Mouse (Mus musculus) midbrain, embryonic 15.5 days (tissue): ENCODE measurements around the gene Paics. TPM values are rescaled to one million over a fixed set of nuclear protein-coding genes. Genes with fewer than 3 reads are reported as not detected.
"Not testable (repeated sequence)": the region's sequence is repeated elsewhere in the genome, so short reads cannot be mapped to it uniquely, and the experiment has no call there.

Experiments used
- ATAC-seq: fragments of 200-750 bp; cut with Nextera tagmentation; replicated peaks from 2 replicates; pipeline ENCODE4 v1.8.0; 2017; ENCODE audit warnings: moderate TSS enrichment
- H3K27ac ChIP-seq: fragments of 300-500 bp; sonication (generic); 2 replicates; pipeline ENCODE4 v1.5.1; 2015; ENCODE audit warnings: mild to moderate bottlenecking, inconsistent platforms
- H3K27me3 ChIP-seq: fragments of 300-500 bp; sonication (generic); replicated peaks from 2 replicates; pipeline ENCODE4 v1.6.1; 2015; ENCODE audit warnings: inconsistent platforms
- H3K36me3 ChIP-seq: fragments of 300-500 bp; sonication (generic); replicated peaks from 2 replicates; pipeline ENCODE4 v1.6.1; 2015; ENCODE audit warnings: inconsistent platforms
- H3K4me1 ChIP-seq: fragments of 300-500 bp; sonication (generic); 2 replicates; pipeline ENCODE4 v1.6.1; 2015; ENCODE audit warnings: inconsistent platforms
- H3K4me2 ChIP-seq: fragments of 300-500 bp; sonication (generic); 2 replicates; pipeline ENCODE4 v1.6.1; 2015; ENCODE audit warnings: inconsistent platforms, mild to moderate bottlenecking, moderate library complexity
- H3K4me3 ChIP-seq: fragments of 300-500 bp; sonication (generic); 2 replicates; pipeline ENCODE4 v1.5.1; 2015; ENCODE audit warnings: mild to moderate bottlenecking, inconsistent platforms
- H3K9ac ChIP-seq: fragments of 300-500 bp; sonication (generic); 2 replicates; pipeline ENCODE4 v1.6.1; 2015; ENCODE audit warnings: mild to moderate bottlenecking, inconsistent platforms
- H3K9me3 ChIP-seq: fragments of 300-500 bp; sonication (generic); 2 replicates; pipeline ENCODE4 v1.6.1; 2016; ENCODE audit warnings: inconsistent platforms
- WGBS: fragments of 180-500 bp; shearing (Covaris S2); methylation state at CpG from one replicate; pipeline ENCODE4 v1.1.7; 2015; ENCODE audit warnings: mixed read lengths; 5-methylcytosine and 5-hydroxymethylcytosine counted together
- polyA plus RNA-seq: library from polyadenylated mRNA; unstranded; fragments of >200 nt; fragmentation: Nextera tagmentation; extraction: Ambion mirVana; gene quantifications from 2 replicates; pipeline ENCODE4 v1.2.1, GENCODE M21; 2015

The Paics gene
- 154 and 167 TPM in 2 replicates for polyA plus RNA-seq

DNA sequence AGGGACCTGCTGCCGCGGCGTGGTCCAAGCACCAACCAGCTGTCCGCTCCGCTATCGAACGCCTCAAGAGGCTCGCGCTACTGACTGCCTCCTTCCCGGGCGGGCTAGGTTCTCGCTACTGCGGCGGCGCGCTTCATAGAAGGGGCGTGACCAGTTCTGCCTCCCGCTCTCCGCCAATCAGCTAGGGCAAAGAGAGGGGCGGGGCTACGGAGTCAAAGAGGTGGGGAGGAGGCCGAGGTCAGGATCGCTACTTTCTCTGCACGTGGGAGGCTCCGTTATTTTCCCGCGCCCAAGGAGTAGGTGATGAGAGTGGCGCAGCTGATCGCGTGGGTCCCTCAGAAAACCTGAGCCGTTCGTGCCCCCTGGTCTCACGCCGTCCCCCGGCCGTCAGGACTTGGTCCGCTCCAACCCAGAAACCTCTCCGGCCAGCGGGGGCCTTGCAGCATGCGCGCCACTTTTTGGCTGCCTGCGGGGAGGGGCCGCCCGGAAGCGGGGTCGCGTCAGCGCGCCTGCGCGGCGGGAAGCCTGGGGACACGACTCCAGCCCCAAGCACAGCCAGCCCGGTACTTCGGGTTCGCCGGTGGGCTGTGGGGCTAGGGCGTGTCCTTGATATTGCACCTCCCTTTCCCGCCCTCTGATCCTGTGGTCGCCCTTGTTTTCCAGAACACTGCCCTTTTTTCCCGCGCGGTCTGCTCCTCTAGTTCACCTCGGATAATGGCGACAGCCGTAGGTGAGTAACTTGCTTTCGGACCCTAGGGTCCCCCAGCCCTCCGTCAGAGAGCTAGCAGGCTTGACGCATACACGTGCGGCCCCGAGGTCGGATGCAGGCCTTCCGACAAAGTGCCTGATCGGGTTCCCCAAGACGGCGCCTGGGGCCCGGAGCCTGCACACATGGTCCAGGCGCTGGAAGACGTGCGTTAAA, at the start of gene Paics, which contains the start of gene Ppat:
Gene Paics (plus strand): TSS at position 202 of the 922 bp plus-strand sequence.
Gene Ppat (minus strand): TSS at position 473 of the 922 bp plus-strand sequence.
- peak; percentile 98 for ATAC-seq
- under 1% methylated on average over 81 of the region's 81 CpGs for WGBS
- Histone ChIP-seq H3K4me1 (peaks cover 25% of the 10 kb centered on the region), H3K4me2 (peak within 1 kb of the TSS; percentile 93), H3K27ac (peak within 1 kb of the TSS; percentile 82), H3K36me3 (no peaks in the 10 kb centered on the region), H3K9me3 (no peaks in the 10 kb centered on the region), H3K9ac (peak within 1 kb of the TSS; percentile 63), H3K27me3 (no peaks in the 10 kb centered on the region), H3K4me3 (peak within 1 kb of the TSS; percentile 65)

DNA sequence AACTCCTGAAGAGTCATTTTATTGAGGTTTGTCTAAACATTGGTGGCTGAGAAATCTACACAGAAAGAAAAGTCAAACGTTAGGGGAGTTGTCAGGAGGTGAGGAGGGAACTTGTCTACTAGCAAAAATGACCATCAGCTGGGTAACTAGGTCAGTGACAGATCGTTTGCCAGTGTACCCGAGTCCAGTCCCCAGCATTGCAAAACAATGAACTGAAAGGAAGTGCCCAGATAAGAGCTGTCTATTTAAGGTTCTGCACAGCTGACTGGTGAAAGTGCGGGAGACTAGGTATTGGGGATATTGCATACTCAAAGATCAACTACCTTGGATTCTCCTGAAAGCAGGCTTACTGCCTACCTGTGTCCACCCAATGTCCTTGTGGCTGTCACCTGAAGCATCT, 49.0 kb upstream of the Paics start:
- no peak overlapping the region for H3K4me2 ChIP-seq
- no peaks in the 10 kb centered on the region for H3K27me3 ChIP-seq
- H3K9me3 ChIP-seq: no peaks in the 10 kb centered on the region
- no peaks in the 10 kb centered on the region; the same call in 1 of the 2 replicates for H3K36me3 ChIP-seq
- no peak overlapping the region for H3K4me3 ChIP-seq
- H3K4me1 ChIP-seq: peaks cover 8% of the 10 kb centered on the region; the same call in 1 of the 2 replicates
- no peak overlapping the region for H3K27ac ChIP-seq
- 86% methylated on average over 4 of the region's 4 CpGs for WGBS
- H3K9ac ChIP-seq: no peak overlapping the region
- no peak for ATAC-seq

DNA sequence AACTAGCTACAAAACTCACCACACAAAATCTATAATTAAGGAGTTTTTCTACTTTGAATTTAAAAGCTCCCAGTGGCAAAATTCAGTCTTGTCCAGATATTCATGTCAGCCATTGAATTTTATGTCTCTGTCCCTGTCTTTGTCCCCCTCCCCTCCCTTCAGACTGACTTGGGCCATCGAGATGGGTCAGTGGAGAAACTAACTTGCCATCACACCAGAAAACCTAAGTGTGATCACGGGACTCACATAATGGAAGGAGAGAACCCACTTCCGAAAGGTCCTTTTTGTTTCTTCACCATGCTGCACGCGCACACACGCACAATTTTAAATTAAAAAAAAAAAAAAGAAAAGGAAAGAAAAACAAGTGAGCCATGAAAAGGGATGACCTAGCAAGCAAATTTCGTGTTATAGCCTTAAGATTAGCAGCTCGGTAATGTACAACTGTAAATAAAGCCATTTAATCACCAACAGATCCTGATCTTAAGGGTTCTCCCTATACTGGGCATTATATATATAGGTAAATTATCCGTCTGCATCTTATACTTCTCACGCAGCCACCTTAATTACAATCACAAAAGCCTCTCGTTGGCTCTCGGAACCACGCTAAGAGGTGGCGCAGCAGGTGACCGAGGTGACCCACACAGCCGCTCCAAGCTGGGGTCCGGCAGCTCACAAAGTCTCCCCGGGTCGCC, 46.2 kb upstream of the Paics start:
- WGBS: under 1% methylated on average over 19 of the region's 19 CpGs

DNA sequence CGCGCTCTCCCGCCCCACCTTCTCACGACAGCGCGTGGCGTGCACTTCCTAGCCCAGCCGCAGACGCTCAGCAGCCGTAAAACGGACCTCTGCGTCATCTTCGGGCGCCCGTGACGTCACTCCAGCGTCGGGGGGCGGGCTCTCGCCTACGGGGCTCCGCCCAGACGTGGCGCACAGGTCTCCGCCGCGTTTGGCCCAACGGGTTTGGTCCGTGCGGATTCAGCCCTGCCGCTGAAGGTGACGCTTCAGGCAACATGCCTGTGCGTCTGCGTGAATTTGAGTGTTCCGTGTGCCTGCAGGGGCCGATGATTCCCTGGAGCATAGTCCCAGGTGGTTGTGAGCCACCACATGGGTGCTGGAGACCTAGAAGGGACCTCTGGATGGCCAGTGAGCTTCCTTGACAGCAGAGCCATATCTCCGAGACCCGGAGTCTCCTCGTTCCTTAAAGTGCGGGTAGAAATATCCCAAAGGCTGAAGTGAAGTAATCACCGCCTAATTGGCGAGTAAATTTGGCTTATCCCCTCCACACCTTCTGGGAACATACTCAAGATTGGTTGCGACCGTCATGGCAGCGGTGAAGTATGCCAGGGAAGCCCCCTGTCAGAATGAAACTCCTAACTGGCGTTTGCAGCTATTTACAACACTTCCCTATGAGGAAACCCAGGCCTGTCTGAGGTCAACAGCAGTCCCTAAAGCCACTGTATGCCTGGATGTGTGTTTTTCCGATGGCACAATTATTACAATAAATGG, 45.5 kb upstream of the Paics start, which contains the start of gene Aasdh:
Gene Aasdh (minus strand): TSS at position 110 of the 750 bp plus-strand sequence.
- WGBS: under 1% methylated on average over 47 of the region's 47 CpGs
- no peaks in the 10 kb centered on the region for H3K9me3 ChIP-seq
- no peaks in the 10 kb centered on the region for H3K36me3 ChIP-seq
- H3K4me1 ChIP-seq: peaks cover 8% of the 10 kb centered on the region; the same call in 1 of the 2 replicates
- H3K4me3 ChIP-seq: peak within 1 kb of the TSS; percentile 84
- H3K4me2 ChIP-seq: peak within 1 kb of the TSS; percentile 66
- peak within 1 kb of the TSS; percentile 89 for H3K27ac ChIP-seq
- H3K9ac ChIP-seq: peak within 1 kb of the TSS; percentile 82
- H3K27me3 ChIP-seq: no peaks in the 10 kb centered on the region
- peak; percentile 99 for ATAC-seq

More for the DNA sequence above, 46.2 kb upstream of the Paics start:
- Histone ChIP-seq H3K27ac (peak overlapping the region; percentile 89), H3K27me3 (no peaks in the 10 kb centered on the region), H3K9me3 (no peaks in the 10 kb centered on the region), H3K4me2 (peak overlapping the region; percentile 66), H3K9ac (peak overlapping the region; percentile 82), H3K36me3 (no peaks in the 10 kb centered on the region), H3K4me3 (peak overlapping the region; percentile 84), H3K4me1 (peaks cover 8% of the 10 kb centered on the region; the same call in 1 of the 2 replicates)
- ATAC-seq: peak; percentile 73

DNA sequence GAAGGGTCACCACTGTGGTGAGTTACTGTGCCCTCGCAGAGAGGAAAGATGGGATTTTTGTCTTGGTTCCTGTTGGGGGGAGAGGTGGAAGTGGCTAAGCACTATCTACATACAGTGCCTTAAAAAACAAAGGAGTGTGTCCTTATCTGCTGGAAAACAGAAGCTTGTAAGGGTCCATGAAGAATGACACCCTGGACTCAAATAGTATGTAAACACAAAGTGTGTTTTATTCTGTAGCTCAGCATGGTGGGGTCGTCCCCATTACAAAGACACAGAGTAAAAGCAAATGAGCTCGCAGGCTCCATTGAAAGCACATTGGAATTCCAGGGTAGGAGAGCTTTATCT, 45.0 kb upstream of the Paics start:
- peak overlapping the region; percentile 82 for H3K9ac ChIP-seq
- no peaks in the 10 kb centered on the region for H3K27me3 ChIP-seq
- 36% methylated on average over 3 of the region's 3 CpGs for WGBS
- no peak; the same call in none of the 2 replicates for ATAC-seq
- peak overlapping the region; percentile 84 for H3K4me3 ChIP-seq
- H3K4me1 ChIP-seq: peaks cover 8% of the 10 kb centered on the region; the same call in 1 of the 2 replicates
- H3K27ac ChIP-seq: peak overlapping the region; percentile 89
- H3K9me3 ChIP-seq: no peaks in the 10 kb centered on the region
- no peaks in the 10 kb centered on the region for H3K36me3 ChIP-seq
- H3K4me2 ChIP-seq: peak overlapping the region; percentile 66

DNA sequence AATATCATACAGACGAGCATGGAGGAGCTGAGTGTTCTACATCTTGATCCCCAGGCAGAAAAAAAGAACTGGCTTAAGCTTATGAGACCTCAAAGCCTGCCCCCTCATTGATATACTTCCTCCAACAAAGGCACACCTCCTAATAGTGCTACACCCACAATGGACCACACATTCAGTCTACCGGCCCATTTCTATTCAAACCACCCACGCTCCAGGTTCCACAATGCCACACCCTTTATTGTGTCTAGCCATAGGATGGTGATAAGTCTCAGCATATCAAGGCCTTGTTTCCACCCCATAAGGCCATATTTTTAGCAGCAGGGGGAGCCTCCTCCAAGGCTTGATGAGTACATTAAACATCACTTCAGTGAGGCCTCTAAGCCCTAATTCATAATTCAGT, 40.3 kb upstream of the Paics start:
- no peaks in the 10 kb centered on the region for H3K27me3 ChIP-seq
- peaks cover 3% of the 10 kb centered on the region; the same call in 1 of the 2 replicates for H3K4me1 ChIP-seq
- ATAC-seq: no peak
- no peaks in the 10 kb centered on the region for H3K9me3 ChIP-seq
- WGBS: 84% methylated on average over 3 of the region's 3 CpGs
- H3K4me3 ChIP-seq: no peak overlapping the region
- no peak overlapping the region for H3K27ac ChIP-seq
- no peak overlapping the region for H3K9ac ChIP-seq
- H3K36me3 ChIP-seq: 0 out of 2 replicates have a peak, but pooled peaks cover 2% of the 10 kb centered on the region
- no peak overlapping the region for H3K4me2 ChIP-seq

DNA sequence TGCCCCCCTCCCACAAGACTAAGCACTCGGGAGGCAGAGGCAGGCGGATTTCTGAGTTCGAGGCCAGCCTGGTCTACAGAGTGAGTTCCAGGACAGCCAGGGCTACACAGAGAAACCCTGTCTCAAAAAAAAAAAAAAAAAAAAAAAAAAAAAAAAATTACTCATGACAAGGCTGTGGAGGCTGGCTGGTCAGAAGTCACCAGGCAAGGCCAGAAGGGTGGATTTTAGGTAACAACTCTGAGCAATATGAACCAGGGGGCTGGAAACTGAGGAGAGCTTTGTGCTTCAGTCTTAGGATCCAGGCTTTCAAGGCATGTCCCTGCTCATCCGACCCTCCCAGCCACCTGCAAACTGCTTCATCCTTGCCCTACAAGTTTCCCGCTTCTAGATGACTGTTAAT, 38.6 kb upstream of the Paics start:
- not testable (repeated sequence) for ATAC-seq, H3K4me3 ChIP-seq, H3K27ac ChIP-seq, H3K36me3 ChIP-seq, H3K9ac ChIP-seq, H3K27me3 ChIP-seq, H3K9me3 ChIP-seq, H3K4me2 ChIP-seq, H3K4me1 ChIP-seq
- 94% methylated on average over 5 of the region's 5 CpGs for WGBS

DNA sequence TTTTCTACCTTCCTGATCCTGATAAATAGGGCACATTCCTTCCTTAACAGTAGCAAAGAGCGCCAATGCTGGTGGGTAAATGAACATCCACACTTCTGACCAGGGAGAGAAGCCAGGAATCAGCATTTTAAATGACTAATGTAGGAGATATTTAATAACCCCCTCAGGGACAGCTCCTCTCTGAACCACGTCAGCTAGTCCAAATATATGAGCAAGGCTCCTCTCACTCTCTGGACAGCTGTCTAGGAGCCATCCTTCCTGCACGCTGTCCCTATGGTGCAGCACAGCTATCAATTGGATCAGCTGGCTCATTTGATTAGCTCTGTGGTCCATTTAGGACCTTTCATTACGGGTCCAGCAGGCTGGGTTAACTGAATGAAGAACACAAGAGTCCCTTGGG, 28.3 kb upstream of the Paics start:
- no peak overlapping the region for H3K4me2 ChIP-seq
- H3K4me1 ChIP-seq: no peaks in the 10 kb centered on the region
- H3K36me3 ChIP-seq: peaks cover 16% of the 10 kb centered on the region
- no peaks in the 10 kb centered on the region for H3K9me3 ChIP-seq
- no peak overlapping the region for H3K4me3 ChIP-seq
- no peaks in the 10 kb centered on the region for H3K27me3 ChIP-seq
- no peak for ATAC-seq
- H3K27ac ChIP-seq: no peak overlapping the region
- WGBS: 85% methylated on average over 4 of the region's 4 CpGs
- H3K9ac ChIP-seq: no peak overlapping the region

DNA sequence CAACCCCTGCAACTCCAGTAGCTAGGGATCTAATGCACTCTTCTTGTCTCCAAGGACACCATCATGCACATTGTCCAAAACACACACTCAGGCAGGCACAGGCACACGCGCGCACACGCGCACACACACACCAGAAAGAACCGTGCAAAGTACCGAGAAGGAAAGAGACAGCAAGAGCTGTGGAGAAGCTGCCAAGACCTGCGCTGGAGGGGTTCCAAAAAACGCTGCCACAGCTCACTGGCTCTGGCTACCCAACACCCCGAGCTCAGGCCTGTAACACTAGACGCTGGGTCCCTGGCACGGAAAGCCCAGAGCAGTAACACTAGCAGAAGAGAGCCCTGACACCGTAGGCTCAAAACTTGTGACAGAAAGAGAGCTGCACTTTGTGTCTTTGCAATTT, 27.7 kb upstream of the Paics start:
- peaks cover 13% of the 10 kb centered on the region for H3K36me3 ChIP-seq
- no peaks in the 10 kb centered on the region for H3K9me3 ChIP-seq
- H3K9ac ChIP-seq: no peak overlapping the region
- no peak overlapping the region for H3K4me3 ChIP-seq
- no peak overlapping the region for H3K4me2 ChIP-seq
- H3K27ac ChIP-seq: no peak overlapping the region
- WGBS: 86% methylated on average over 13 of the region's 13 CpGs
- H3K27me3 ChIP-seq: no peaks in the 10 kb centered on the region
- no peaks in the 10 kb centered on the region for H3K4me1 ChIP-seq
- ATAC-seq: no peak

DNA sequence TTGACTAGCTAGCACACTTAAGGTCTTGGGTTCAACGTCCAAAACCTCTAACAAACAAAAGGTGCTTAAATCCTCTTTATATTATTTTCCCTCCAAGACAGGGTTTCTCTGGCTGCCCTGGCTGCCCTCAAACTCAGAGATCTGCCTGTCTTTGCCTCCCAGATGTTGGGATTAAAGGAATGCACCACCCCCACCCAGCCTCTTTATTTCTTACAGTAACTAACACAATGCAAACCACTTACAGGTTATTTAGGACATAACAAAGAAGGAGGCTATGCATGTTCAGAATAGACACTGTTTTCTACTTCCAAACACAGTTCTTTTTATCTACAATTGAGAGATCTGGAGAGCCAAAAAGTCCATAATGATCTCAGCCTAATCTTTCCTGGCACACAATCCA, 26.8 kb upstream of the Paics start:
- Histone ChIP-seq H3K9me3 (no peaks in the 10 kb centered on the region), H3K36me3 (peaks cover 12% of the 10 kb centered on the region), H3K4me2 (no peak overlapping the region), H3K27me3 (no peaks in the 10 kb centered on the region), H3K4me1 (no peaks in the 10 kb centered on the region), H3K4me3 (no peak overlapping the region), H3K27ac (no peak overlapping the region), H3K9ac (no peak overlapping the region)
- WGBS: 69% methylated on average over 1 of the region's 1 CpGs
- no peak for ATAC-seq

DNA sequence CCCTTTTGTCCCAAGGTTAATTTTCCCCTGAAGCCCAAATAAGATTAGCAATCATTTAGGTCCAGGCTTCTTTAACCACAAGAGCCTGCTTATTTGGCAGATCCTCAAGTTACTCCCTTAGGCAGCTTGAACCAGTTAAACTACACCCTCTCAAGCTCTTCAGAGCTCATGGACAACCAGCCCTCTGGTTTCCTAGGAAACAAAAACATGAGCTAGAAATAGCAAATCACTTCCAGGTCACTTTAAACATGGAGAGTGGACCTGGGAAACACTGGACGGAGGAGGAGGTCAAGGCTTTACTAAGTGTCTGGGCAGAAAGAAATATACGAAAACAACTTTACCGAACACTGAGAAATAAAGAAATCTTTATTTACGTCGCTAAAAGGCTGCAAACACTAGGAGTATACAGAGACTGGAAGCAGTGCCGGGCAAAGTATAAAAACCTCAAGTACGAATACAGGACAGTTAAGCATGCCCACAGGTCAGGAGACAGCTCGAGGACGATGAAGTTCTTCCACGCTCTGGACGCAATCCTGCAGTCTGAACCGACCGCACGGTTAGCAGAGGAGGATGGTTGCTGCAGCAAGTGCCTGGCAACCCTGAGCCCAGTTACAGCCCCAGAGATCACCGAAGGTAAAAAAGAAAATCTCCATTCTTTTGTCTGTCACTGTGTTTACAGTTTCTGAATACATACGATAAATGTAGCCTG, 22.8 kb upstream of the Paics start:
- Histone ChIP-seq H3K4me3 (no peak overlapping the region), H3K9me3 (no peaks in the 10 kb centered on the region), H3K9ac (no peak overlapping the region), H3K36me3 (peaks cover 10% of the 10 kb centered on the region), H3K27me3 (no peaks in the 10 kb centered on the region), H3K4me1 (no peaks in the 10 kb centered on the region), H3K27ac (no peak overlapping the region), H3K4me2 (no peak overlapping the region)
- 85% methylated on average over 16 of the region's 16 CpGs for WGBS
- no peak for ATAC-seq
